Mouse (Mus musculus) kidney, adult 18-20 months (tissue): ENCODE measurements around the gene Ifnl3.

ENCODE experiments used
- DNase-seq: peaks from one replicate; pipeline ENCODE4 v3.0.0; 2021

Ifnl3 gene

GRCm38 (mm10) chr7:28547154-28547553, 24.5 kb downstream of the Ifnl3 start, which contains the start of gene Nccrp1:
TSS of gene Nccrp1 (minus strand) at chr7:28547254.
- no peak for DNase-seq

GRCm38 (mm10) chr7:28547628-28548027, 25.0 kb downstream of the Ifnl3 start:
- no peak for DNase-seq

- DNase-seq: no peak
Observed at GRCm38 (mm10) chr7:28553076-28553475, 30.4 kb downstream of the Ifnl3 start.

GRCm38 (mm10) chr7:28555939-28556535, 33.4 kb downstream of the Ifnl3 start:
- DNase-seq: no peak

GRCm38 (mm10) chr7:28557069-28557468, 34.4 kb downstream of the Ifnl3 start:
- no peak for DNase-seq

GRCm38 (mm10) chr7:28557708-28558107, 35.1 kb downstream of the Ifnl3 start:
- no peak for DNase-seq

- peak; percentile 78 for DNase-seq
Observed at GRCm38 (mm10) chr7:28558486-28558885, 35.9 kb downstream of the Ifnl3 start.

- no peak for DNase-seq
Observed at GRCm38 (mm10) chr7:28560856-28561255, 38.2 kb downstream of the Ifnl3 start.

- no peak for DNase-seq
Observed at GRCm38 (mm10) chr7:28561967-28562366, 39.3 kb downstream of the Ifnl3 start.

GRCm38 (mm10) chr7:28562371-28562770, 39.7 kb downstream of the Ifnl3 start:
- no peak for DNase-seq

GRCm38 (mm10) chr7:28562951-28563350, 40.3 kb downstream of the Ifnl3 start:
- DNase-seq: no peak

GRCm38 (mm10) chr7:28565407-28565806, 42.8 kb downstream of the Ifnl3 start:
- DNase-seq: no peak

- DNase-seq: no peak
Observed at GRCm38 (mm10) chr7:28567539-28567938, 44.9 kb downstream of the Ifnl3 start.

GRCm38 (mm10) chr7:28568253-28568652, 45.6 kb downstream of the Ifnl3 start:
- DNase-seq: peak; percentile 75

- peak; percentile 95 for DNase-seq
Observed at GRCm38 (mm10) chr7:28570291-28570981, 47.8 kb downstream of the Ifnl3 start.

GRCm38 (mm10) chr7:28570982-28571682, 48.5 kb downstream of the Ifnl3 start:
- DNase-seq: peak; percentile 54

GRCm38 (mm10) chr7:28572689-28573088, 50.1 kb downstream of the Ifnl3 start:
- peak; percentile 50 for DNase-seq

GRCm38 (mm10) chr7:28573236-28573635, 50.6 kb downstream of the Ifnl3 start:
- no peak for DNase-seq
